Mouse (Mus musculus): ENCODE data around the gene Tmem171.

- TF ChIP-seq CTCF (conservative IDR thresholded peaks at IDR 0.05; ENCODE audit: low read length) (no peak), POU5F1 (IDR thresholded peaks at IDR 0.05; ENCODE audit: borderline replicate concordance, low read length) (no peak), NANOG (IDR thresholded peaks at IDR 0.05; ENCODE audit: borderline replicate concordance, low read length) (no peak)
Measured at GRCm38 (mm10) chr13:98689605-98690290, 4.9 kb downstream of the Tmem171 start.
